Mouse (Mus musculus) kidney, embryonic 15.5 days (tissue): ENCODE results near the gene Tcf12. TPM values are rescaled to one million over a fixed set of nuclear protein-coding genes. Genes with fewer than 3 reads are reported as not detected.

Experiments
- ATAC-seq: fragments of 200-750 bp; cut with Nextera tagmentation; replicated peaks from 2 replicates; pipeline ENCODE4 v1.8.0; 2017; ENCODE audit warnings: moderate TSS enrichment; ENCODE audit not compliant: low FRiP score
- H3K27ac ChIP-seq: fragments of 300-500 bp; sonication (generic); 2 replicates; pipeline ENCODE4 v1.5.1; 2015; ENCODE audit warnings: mild to moderate bottlenecking, inconsistent platforms
- H3K27me3 ChIP-seq: fragments of 300-500 bp; sonication (generic); 2 replicates; pipeline ENCODE4 v1.6.1; 2015; ENCODE audit warnings: inconsistent platforms
- H3K36me3 ChIP-seq: fragments of 300-500 bp; sonication (generic); 2 replicates; pipeline ENCODE4 v1.6.1; 2015; ENCODE audit warnings: inconsistent platforms
- H3K4me1 ChIP-seq: fragments of 300-500 bp; sonication (generic); 2 replicates; pipeline ENCODE4 v1.6.1; 2015; ENCODE audit warnings: inconsistent platforms
- H3K4me2 ChIP-seq: fragments of 300-500 bp; sonication (generic); 2 replicates; pipeline ENCODE4 v1.6.1; 2015; ENCODE audit warnings: moderate library complexity, mild to moderate bottlenecking, inconsistent platforms
- H3K4me3 ChIP-seq: fragments of 300-500 bp; sonication (generic); replicated peaks from 2 replicates; pipeline ENCODE4 v1.5.1; 2015; ENCODE audit warnings: mild to moderate bottlenecking, inconsistent platforms
- H3K9ac ChIP-seq: fragments of 300-500 bp; sonication (generic); 2 replicates; pipeline ENCODE4 v1.6.1; 2015; ENCODE audit warnings: mild to moderate bottlenecking, inconsistent platforms
- H3K9me3 ChIP-seq: fragments of 300-500 bp; sonication (generic); replicated peaks from 2 replicates; pipeline ENCODE4 v1.6.1; 2016; ENCODE audit warnings: inconsistent platforms
- WGBS: fragments of 180-500 bp; shearing (Covaris S2); methylation state at CpG from one replicate; pipeline ENCODE4 v1.1.7; 2015; ENCODE audit warnings: mixed read lengths; 5-methylcytosine and 5-hydroxymethylcytosine counted together
- polyA plus RNA-seq: library from polyadenylated mRNA; unstranded; fragments of >200 nt; fragmentation: Nextera tagmentation; extraction: Ambion mirVana; gene quantifications from 2 replicates; pipeline ENCODE4 v1.2.1, GENCODE M21; 2015

The Tcf12 gene
- polyA plus RNA-seq, 1 experiment from 2014 or later = 70.0 TPM

DNA sequence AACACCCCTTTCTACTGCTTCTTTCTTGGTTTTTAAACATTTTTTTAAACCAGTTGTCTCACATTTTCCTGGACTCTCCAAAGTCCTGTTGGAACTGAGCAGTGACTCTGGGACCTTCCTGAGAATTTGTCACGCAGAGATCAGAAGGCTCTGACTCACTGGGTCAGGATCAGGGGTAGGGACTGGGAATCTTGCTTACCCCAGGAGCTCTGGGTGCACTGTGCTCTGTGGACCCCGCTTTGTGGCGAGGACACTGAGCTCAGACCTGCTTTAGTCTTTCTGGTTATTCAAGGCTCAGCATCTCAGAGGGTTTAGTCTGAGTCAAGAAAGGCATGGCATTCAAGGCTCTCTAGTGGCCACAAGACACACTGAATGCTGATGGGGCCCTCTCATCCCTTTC lies 281.9 kb downstream of the Tcf12 start:
- peaks cover 42% of the 10 kb centered on the region for H3K4me1 ChIP-seq
- H3K27me3 ChIP-seq = no peaks in the 10 kb centered on the region
- no peak overlapping the region for H3K27ac ChIP-seq
- H3K4me2 ChIP-seq = no peak overlapping the region
- 75% methylated on average over 3 of the region's 3 CpGs for WGBS
- H3K9me3 ChIP-seq = no peaks in the 10 kb centered on the region
- H3K4me3 ChIP-seq = no peak overlapping the region
- no peak for ATAC-seq
- H3K36me3 ChIP-seq = no peaks in the 10 kb centered on the region
- H3K9ac ChIP-seq = no peak overlapping the region

DNA sequence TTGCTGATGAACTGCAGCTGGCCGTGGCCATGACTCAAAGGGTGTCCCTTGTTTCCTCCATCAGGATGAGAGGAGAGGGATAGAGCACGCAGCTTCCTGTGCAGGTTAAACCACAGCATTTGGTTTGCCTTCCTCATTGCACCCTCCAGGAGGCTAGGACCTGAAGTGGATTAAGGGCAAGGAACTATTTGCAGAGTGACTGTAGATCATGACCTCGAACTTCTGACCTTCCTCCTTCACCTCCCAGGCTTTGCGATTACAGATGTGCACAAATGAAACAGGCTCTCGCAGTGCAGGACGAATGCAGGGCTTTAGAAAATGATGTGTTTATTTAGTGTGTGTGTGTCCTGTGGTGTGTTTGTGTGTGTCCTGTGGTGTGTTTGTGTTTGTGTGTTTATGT lies 282.5 kb downstream of the Tcf12 start:
- 42% methylated on average over 6 of the region's 6 CpGs for WGBS

DNA sequence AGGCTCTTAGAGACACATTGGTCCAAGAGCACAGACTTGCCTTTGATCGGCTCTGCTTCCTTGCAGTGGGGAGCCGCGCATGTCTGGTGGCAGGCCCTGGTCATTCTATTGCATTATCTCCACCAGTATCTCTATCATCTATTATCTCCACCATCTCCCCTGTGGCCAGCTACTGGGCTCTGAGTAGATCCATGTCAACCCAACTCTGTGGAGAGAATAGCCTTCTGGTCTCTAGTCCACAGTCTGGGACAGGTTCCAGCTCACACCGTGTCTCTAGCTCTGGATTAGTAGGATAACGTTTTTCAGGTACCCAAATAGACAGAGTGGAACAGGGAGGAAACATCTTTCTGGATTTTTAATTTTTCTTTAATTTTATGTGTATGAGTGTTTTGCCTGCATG lies 284.3 kb downstream of the Tcf12 start:
- 90% methylated on average over 5 of the region's 5 CpGs for WGBS
- H3K27me3 ChIP-seq = no peaks in the 10 kb centered on the region
- ATAC-seq = no peak
- no peak overlapping the region for H3K9ac ChIP-seq
- H3K4me1 ChIP-seq = peaks cover 35% of the 10 kb centered on the region
- H3K9me3 ChIP-seq = no peaks in the 10 kb centered on the region
- H3K36me3 ChIP-seq = no peaks in the 10 kb centered on the region
- no peak overlapping the region for H3K4me3 ChIP-seq
- H3K4me2 ChIP-seq = no peak overlapping the region
- H3K27ac ChIP-seq = no peak overlapping the region

More for the DNA sequence above, 282.5 kb downstream of the Tcf12 start:
- peaks cover 42% of the 10 kb centered on the region for H3K4me1 ChIP-seq
- H3K27ac ChIP-seq = no peak overlapping the region
- no peak overlapping the region for H3K4me2 ChIP-seq
- ATAC-seq = no peak
- H3K9ac ChIP-seq = no peak overlapping the region
- H3K9me3 ChIP-seq = no peaks in the 10 kb centered on the region
- H3K36me3 ChIP-seq = no peaks in the 10 kb centered on the region
- no peak overlapping the region for H3K4me3 ChIP-seq
- H3K27me3 ChIP-seq = no peaks in the 10 kb centered on the region

DNA sequence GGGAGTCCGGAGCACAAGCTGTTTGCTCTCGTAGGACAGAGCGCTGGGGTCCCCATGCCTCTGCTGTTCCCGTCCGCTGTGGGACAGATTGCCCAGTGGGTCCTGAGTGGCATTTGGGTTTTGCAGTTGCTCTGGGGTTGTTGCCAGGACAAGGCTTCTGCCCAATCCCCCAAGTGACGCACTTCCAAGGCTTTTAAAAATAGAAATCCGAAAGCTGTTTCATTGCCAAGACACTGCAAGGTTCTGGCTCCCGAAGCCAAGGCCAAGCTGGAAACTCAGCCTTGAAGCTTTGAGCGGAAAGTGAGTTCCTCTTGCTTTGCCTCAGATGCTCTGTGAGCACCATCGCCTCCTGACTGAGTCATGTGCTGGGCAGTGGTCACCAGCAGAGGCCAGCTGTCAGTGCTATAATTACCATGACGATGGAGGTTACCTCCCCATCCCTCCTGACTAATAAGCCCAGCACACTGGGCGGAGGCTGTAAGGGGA lies 285.6 kb downstream of the Tcf12 start:
- H3K27ac ChIP-seq = peak overlapping the region; percentile 13; the same call in 1 of the 2 replicates
- peaks cover 31% of the 10 kb centered on the region for H3K4me1 ChIP-seq
- no peak overlapping the region for H3K9ac ChIP-seq
- 52% methylated on average over 12 of the region's 12 CpGs for WGBS
- H3K27me3 ChIP-seq = no peaks in the 10 kb centered on the region
- no peak overlapping the region for H3K4me3 ChIP-seq
- no peak overlapping the region for H3K4me2 ChIP-seq
- H3K9me3 ChIP-seq = no peaks in the 10 kb centered on the region
- no peaks in the 10 kb centered on the region for H3K36me3 ChIP-seq
- ATAC-seq = no peak

DNA sequence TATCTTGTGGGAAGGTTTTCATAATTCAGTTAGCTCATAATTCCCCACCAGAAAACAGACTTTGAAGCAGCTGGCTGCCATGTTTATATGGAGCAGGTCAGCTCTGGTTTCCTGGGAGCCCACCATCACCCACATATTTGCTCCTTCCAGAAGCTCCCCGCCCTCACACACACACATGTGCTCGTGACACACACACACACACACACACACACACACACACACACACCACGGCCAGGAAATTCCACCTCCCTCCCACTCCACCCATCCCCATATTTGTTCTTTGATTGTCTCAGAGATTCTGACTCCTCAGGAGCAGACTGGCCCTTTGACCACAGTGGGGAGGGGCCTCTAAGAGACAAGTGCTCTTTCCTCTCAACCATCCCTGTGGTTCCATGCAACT lies 289.7 kb downstream of the Tcf12 start:
- no peaks in the 10 kb centered on the region for H3K36me3 ChIP-seq
- peaks cover 14% of the 10 kb centered on the region for H3K4me1 ChIP-seq
- H3K4me2 ChIP-seq = no peak overlapping the region
- H3K9ac ChIP-seq = no peak overlapping the region
- WGBS = 80% methylated on average over 3 of the region's 3 CpGs
- no peak for ATAC-seq
- no peaks in the 10 kb centered on the region for H3K27me3 ChIP-seq
- no peak overlapping the region for H3K4me3 ChIP-seq
- H3K9me3 ChIP-seq = no peaks in the 10 kb centered on the region
- no peak overlapping the region for H3K27ac ChIP-seq

DNA sequence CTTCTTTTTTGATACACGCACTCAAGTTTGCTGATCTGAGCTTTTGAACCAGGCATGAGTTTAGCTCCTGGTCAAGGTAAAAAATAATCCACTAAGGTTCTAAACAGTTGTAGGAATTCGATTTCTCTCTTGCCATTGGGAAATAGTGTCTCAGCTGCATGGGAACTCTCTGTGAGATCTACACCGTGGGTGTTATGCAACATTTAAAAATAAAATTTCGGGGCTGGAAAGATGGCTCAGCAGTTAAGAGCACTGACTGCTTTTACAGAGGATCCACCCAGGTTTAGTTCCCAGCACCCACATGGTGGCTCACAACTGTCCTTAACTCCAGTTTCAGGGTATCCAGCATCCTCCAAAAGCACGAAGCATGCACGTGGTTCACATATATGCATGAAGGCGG lies 293.2 kb downstream of the Tcf12 start:
- no peak for ATAC-seq
- WGBS = 95% methylated on average over 7 of the region's 7 CpGs
- no peaks in the 10 kb centered on the region for H3K9me3 ChIP-seq
- H3K27ac ChIP-seq = no peak overlapping the region
- no peak overlapping the region for H3K4me3 ChIP-seq
- no peaks in the 10 kb centered on the region for H3K36me3 ChIP-seq
- no peaks in the 10 kb centered on the region for H3K4me1 ChIP-seq
- H3K27me3 ChIP-seq = no peaks in the 10 kb centered on the region
- H3K4me2 ChIP-seq = no peak overlapping the region
- no peak overlapping the region for H3K9ac ChIP-seq

DNA sequence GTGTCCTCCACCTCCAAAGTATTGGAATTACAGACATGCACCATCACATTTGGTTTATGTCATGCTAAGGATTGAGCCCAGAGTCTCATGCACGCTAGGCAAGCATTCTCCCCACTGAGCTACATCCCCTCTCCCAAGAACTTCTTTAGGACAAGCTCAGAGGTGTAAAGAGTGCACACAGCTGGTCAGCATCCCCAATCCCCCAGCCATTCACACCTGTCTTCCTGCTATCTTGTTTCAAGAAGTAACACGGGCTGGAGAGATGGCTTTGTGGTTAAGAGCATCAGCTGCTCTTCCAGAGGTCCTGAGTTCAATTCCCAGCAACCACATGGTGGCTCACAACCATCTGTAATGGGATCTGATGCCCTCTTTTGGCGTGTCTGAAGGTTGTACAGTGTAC lies 295.6 kb downstream of the Tcf12 start:
- Histone ChIP-seq H3K4me2 (no peak overlapping the region), H3K36me3 (no peaks in the 10 kb centered on the region), H3K27me3 (no peaks in the 10 kb centered on the region), H3K9me3 (no peaks in the 10 kb centered on the region), H3K9ac (no peak overlapping the region), H3K4me3 (no peak overlapping the region), H3K27ac (no peak overlapping the region), H3K4me1 (peaks cover 19% of the 10 kb centered on the region)
- WGBS = 49% methylated on average over 3 of the region's 3 CpGs
- ATAC-seq = no peak

DNA sequence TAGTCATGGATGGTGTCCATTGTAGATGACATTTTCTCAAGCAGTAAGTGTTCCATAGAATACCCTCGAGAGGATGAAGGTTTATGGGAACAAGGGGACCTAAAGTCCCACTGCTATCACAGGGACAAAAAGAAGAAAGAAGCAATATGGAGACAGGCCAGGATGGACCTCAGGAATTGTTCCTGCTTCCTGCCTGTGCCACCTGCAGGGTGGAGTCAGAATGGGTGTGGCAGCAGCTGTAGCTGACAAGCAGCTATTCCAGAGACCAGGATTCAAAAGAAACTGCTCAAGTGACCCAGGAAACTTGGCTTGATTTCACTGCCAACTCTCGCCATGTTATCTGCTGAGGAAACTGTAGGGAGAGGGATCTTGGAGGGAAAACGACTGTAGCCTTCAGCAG lies 298.1 kb downstream of the Tcf12 start:
- Histone ChIP-seq H3K4me2 (no peak overlapping the region), H3K36me3 (no peaks in the 10 kb centered on the region), H3K4me1 (peaks cover 28% of the 10 kb centered on the region), H3K27me3 (no peaks in the 10 kb centered on the region), H3K27ac (no peak overlapping the region), H3K9ac (no peak overlapping the region), H3K9me3 (no peaks in the 10 kb centered on the region), H3K4me3 (no peak overlapping the region)
- no peak for ATAC-seq
- WGBS = 77% methylated on average over 3 of the region's 3 CpGs

DNA sequence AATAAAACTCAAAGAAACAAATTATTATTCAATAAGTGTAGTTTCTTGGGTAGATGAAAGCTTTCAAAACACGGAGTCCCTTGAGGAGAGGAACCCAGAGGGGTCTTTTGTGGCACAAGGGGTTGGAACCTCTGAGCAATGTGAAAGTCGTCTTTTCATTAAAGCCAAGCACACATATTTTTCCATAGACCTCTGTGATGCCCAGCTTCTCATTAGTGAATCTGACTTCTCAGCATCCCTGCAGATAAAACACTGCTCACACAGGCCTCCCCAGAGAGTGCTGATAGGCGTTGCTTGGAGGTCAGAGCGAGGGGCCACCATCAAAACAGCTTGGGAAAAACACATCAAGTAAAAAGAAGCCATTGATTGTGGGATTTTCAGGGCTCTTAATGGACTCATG lies 298.8 kb downstream of the Tcf12 start:
- WGBS = 68% methylated on average over 4 of the region's 4 CpGs

DNA sequence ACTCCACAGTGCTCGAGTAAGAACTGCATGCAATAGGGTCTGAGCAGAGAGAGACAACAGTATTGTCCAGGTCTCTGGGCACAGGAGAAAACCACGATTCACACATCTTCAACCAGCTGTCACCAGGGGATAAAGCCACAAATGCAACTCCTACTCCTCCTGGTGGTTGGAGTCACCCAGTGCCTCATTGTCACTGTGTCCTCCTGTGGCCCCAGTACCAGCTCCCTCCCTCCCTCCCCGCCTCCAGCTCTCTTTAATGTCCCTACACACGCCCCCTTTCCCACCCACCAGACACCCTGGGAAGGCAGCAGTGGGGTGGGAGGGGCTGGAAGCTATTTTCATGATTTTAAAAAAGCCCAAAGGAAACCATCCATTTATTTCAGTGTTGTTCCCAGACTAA lies 299.3 kb downstream of the Tcf12 start:
- H3K36me3 ChIP-seq = no peaks in the 10 kb centered on the region
- no peak overlapping the region for H3K4me2 ChIP-seq
- no peak for ATAC-seq
- no peaks in the 10 kb centered on the region for H3K9me3 ChIP-seq
- H3K27me3 ChIP-seq = no peaks in the 10 kb centered on the region
- H3K27ac ChIP-seq = peak overlapping the region; percentile 74; the same call in 1 of the 2 replicates
- H3K4me1 ChIP-seq = peaks cover 28% of the 10 kb centered on the region
- H3K9ac ChIP-seq = no peak overlapping the region
- 24% methylated on average over 4 of the region's 4 CpGs for WGBS
- H3K4me3 ChIP-seq = no peak overlapping the region

More for the DNA sequence above, 298.8 kb downstream of the Tcf12 start:
- Histone ChIP-seq H3K4me1 (peaks cover 28% of the 10 kb centered on the region), H3K9ac (no peak overlapping the region), H3K27ac (no peak overlapping the region), H3K36me3 (no peaks in the 10 kb centered on the region), H3K4me3 (no peak overlapping the region), H3K9me3 (no peaks in the 10 kb centered on the region), H3K4me2 (no peak overlapping the region), H3K27me3 (no peaks in the 10 kb centered on the region)
- ATAC-seq = no peak

DNA sequence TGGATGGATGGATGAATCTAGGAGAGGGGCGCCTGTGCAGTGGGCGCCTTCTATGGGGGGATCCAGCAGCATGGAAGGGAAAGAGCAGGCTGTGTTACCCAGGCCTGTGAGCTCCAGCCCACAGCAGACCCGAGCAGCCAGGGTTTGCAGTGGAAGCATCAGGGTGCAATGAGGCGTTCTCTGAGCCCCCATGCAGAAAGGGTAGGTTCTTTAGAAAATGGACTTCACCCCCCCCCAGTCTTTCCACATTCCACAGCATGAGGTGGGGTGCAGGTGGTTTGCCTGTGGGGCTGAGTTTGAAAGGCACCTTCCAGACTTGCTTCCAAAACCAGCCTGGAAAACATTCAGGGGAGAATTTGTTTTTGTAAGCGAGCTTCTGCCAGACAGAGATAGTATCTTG lies 300.3 kb downstream of the Tcf12 start:
- ATAC-seq = peak; percentile 61; the same call in 1 of the 2 replicates
- 64% methylated on average over 5 of the region's 5 CpGs for whole genome bisulfite sequencing
- peak overlapping the region; percentile 74 for H3K27ac ChIP-seq

DNA sequence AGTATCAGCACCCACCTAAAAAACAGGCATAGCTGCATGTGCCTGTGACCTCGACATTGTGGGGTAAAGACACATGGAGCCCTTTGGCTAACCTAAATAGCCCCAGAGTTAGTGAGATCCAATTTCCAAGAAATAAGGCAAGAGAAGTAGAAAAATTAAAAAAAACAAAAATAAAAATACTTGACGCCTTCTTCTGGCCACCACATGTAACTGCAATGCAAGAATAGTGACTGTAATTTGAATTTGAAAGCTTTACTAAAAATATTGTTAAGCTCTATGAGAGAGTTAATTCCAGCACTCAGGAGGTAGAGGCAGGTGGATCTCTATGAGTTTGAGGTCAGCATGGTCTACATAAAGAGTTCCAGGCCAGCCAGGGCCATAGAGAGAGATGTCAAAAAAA lies 300.9 kb downstream of the Tcf12 start:
- H3K4me2 ChIP-seq = no peak overlapping the region
- H3K27me3 ChIP-seq = no peaks in the 10 kb centered on the region
- ATAC-seq = no peak
- no peaks in the 10 kb centered on the region for H3K36me3 ChIP-seq
- no peak overlapping the region for H3K9ac ChIP-seq
- H3K4me3 ChIP-seq = no peak overlapping the region
- H3K27ac ChIP-seq = peak overlapping the region; percentile 74
- peaks cover 35% of the 10 kb centered on the region for H3K4me1 ChIP-seq
- H3K9me3 ChIP-seq = no peaks in the 10 kb centered on the region
- 80% methylated on average over 2 of the region's 2 CpGs for WGBS

More for the DNA sequence above, 300.3 kb downstream of the Tcf12 start:
- Histone ChIP-seq H3K4me3 (no peak overlapping the region), H3K27me3 (no peaks in the 10 kb centered on the region), H3K36me3 (no peaks in the 10 kb centered on the region), H3K9ac (no peak overlapping the region), H3K4me1 (peaks cover 28% of the 10 kb centered on the region), H3K4me2 (no peak overlapping the region), H3K9me3 (no peaks in the 10 kb centered on the region)

DNA sequence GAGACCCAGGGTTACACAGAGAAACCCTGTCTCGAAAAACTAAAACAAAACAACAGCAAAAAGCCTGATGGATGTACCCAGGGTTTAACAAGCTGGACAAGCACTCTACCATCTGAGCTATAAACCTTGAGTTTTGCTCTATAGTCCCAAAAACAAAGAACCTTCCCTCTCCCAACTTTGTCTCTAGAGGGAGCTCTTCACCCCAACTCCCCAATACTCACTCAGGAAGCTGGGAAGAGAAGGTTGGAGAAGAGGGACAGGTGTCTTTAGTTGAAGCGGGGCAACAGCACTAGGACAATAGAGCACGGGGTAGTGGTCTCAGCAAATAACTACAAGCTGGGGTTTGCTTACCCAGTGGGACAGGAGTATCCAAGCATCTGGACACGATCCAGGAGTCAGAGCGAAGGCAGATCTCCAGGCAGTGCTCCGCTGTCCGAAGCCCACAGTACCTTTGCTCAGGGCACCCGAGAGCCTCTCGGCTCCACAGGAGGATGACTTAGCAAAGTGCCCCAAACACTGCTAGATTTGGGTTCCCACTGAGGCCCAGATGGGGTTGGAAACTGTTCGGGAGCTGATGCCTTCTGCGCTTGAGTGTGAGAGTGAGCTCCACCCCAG lies 302.9 kb downstream of the Tcf12 start:
- no peaks in the 10 kb centered on the region for H3K36me3 ChIP-seq
- H3K27me3 ChIP-seq = no peaks in the 10 kb centered on the region
- no peak overlapping the region for H3K27ac ChIP-seq
- H3K9ac ChIP-seq = no peak overlapping the region
- ATAC-seq = no peak; the same call in 1 of the 2 replicates
- 0 out of 2 replicates have a peak overlapping the region, but pooled peaks have one; percentile 16 for H3K4me3 ChIP-seq
- no peaks in the 10 kb centered on the region for H3K9me3 ChIP-seq
- peaks cover 40% of the 10 kb centered on the region for H3K4me1 ChIP-seq
- H3K4me2 ChIP-seq = peak overlapping the region; percentile 51
- WGBS = 44% methylated on average over 11 of the region's 11 CpGs
